Mouse (Mus musculus) MEL (cell line): ENCODE results near the gene Xrn1. TPM values are rescaled to one million over a fixed set of nuclear protein-coding genes. Genes with fewer than 3 reads are reported as not detected.

Source experiments
- DNase-seq: peaks from one replicate; pipeline ENCODE4 v3.0.0; 2011; ENCODE audit warnings: low read depth, low spot score
- H3K27ac ChIP-seq: 2 replicates; pipeline ENCODE4 v1.5.1; 2012; ENCODE audit warnings: low read depth, mild to moderate bottlenecking, control low read depth, low read length, moderate library complexity; ENCODE audit not compliant: control insufficient read depth
- H3K27me3 ChIP-seq, 2 experiments: fragments of 150-350 bp in 1 of 2; sonication (generic) in 1 of 2; 2 replicates each; pipeline ENCODE4 v1.6.1; 2012; ENCODE audit warnings: low read length in 2 of 2, mild to moderate bottlenecking in 2 of 2, improper control_type of control experiment in 1 of 2, moderate library complexity in 1 of 2; ENCODE audit not compliant: insufficient read depth in 2 of 2, control insufficient read depth in 1 of 2
- H3K36me3 ChIP-seq, 2 experiments: 2 replicates each; pipeline ENCODE4 v1.6.1; 2012 to 2014; ENCODE audit warnings: low read length in 2 of 2, improper control_type of control experiment in 1 of 2, inconsistent platforms in 1 of 2, mild to moderate bottlenecking in 1 of 2; ENCODE audit not compliant: insufficient read depth in 2 of 2, control insufficient read depth in 1 of 2
- H3K4me1 ChIP-seq, 2 experiments: fragments of 150-350 bp in 1 of 2; sonication (generic) in 1 of 2; 2 replicates each; pipeline ENCODE4 v1.6.1; 2012; ENCODE audit warnings: low read length in 2 of 2, improper control_type of control experiment in 1 of 2, mild to moderate bottlenecking in 1 of 2; ENCODE audit not compliant: insufficient read depth in 2 of 2, control insufficient read depth in 1 of 2
- H3K4me3 ChIP-seq, 2 experiments: fragments of 150-350 bp in 1 of 2; sonication (generic) in 1 of 2; 2 replicates each; pipeline ENCODE4 v1.5.1; 2012; ENCODE audit warnings: low read depth in 2 of 2, low read length in 2 of 2, mild to moderate bottlenecking in 2 of 2, moderate library complexity in 2 of 2, control low read depth in 1 of 2, improper control_type of control experiment in 1 of 2; ENCODE audit not compliant: control insufficient read depth in 1 of 2, insufficient read depth in 1 of 2
- H3K79me2 ChIP-seq: 2 replicates; pipeline ENCODE4 v1.6.1; 2012; ENCODE audit warnings: mild to moderate bottlenecking, low read length, moderate library complexity; ENCODE audit not compliant: control insufficient read depth, poor library complexity, insufficient read depth
- H3K9ac ChIP-seq: 2 replicates; pipeline ENCODE4 v1.6.1; 2012; ENCODE audit warnings: low read depth, mild to moderate bottlenecking, control low read depth, low read length, moderate library complexity; ENCODE audit not compliant: control insufficient read depth, poor library complexity, severe bottlenecking
- H3K9me3 ChIP-seq: fragments of 150-350 bp; sonication (generic); replicated peaks from 2 replicates; pipeline ENCODE4 v1.6.1; 2012; ENCODE audit warnings: mild to moderate bottlenecking, low read length, improper control_type of control experiment, moderate library complexity; ENCODE audit not compliant: insufficient read depth
- CHD1 ChIP-seq: IDR thresholded peaks from 2 replicates; pipeline ENCODE4 v1.6.1; 2012; ENCODE audit warnings: low read depth, mild to moderate bottlenecking, inconsistent platforms, low read length, improper control_type of control experiment
- CTCF ChIP-seq, 3 experiments: IDR thresholded peaks in 2 of 3; conservative IDR thresholded peaks in 1 of 3; 2 replicates each; pipeline ENCODE4 v1.5.1; 2011 to 2012; ENCODE audit warnings: low read length in 3 of 3, low read depth in 2 of 3, mild to moderate bottlenecking in 2 of 3, improper control_type of control experiment in 1 of 3, inconsistent platforms in 1 of 3, mixed read lengths in 1 of 3, moderate library complexity in 1 of 3; ENCODE audit not compliant: control insufficient read depth in 1 of 3, insufficient read depth in 1 of 3, poor library complexity in 1 of 3, severe bottlenecking in 1 of 3
- E2F4 ChIP-seq: IDR thresholded peaks from 2 replicates; pipeline ENCODE4 v1.6.1; 2011; ENCODE audit warnings: low read depth, low read length, improper control_type of control experiment, borderline replicate concordance
- ELF1 ChIP-seq: IDR thresholded peaks from 2 replicates; pipeline ENCODE4 v1.6.1; 2014; ENCODE audit warnings: low read depth, mild to moderate bottlenecking, inconsistent platforms, low read length, improper control_type of control experiment, moderate library complexity
- EP300 ChIP-seq, 2 experiments: IDR thresholded peaks; 2 replicates each; pipeline ENCODE4 v1.6.1; 2011; ENCODE audit warnings: improper control_type of control experiment in 2 of 2, low read length in 2 of 2, low read depth in 1 of 2, mild to moderate bottlenecking in 1 of 2
- GABPA ChIP-seq: IDR thresholded peaks from 2 replicates; pipeline ENCODE4 v1.6.1; 2012; ENCODE audit warnings: low read depth, mild to moderate bottlenecking, inconsistent platforms, low read length, improper control_type of control experiment, moderate library complexity
- GATA1 ChIP-seq: IDR thresholded peaks from 2 replicates; pipeline ENCODE4 v1.6.1; 2011; ENCODE audit warnings: low read depth, low read length, improper control_type of control experiment
- MAFK ChIP-seq: IDR thresholded peaks from 2 replicates; pipeline ENCODE4 v1.6.1; 2011; ENCODE audit warnings: low read depth, mild to moderate bottlenecking, low read length, improper control_type of control experiment, borderline replicate concordance
- MAX ChIP-seq: IDR thresholded peaks from 2 replicates; pipeline ENCODE4 v1.6.1; 2011; ENCODE audit warnings: low read length, improper control_type of control experiment
- MEF2A ChIP-seq: IDR thresholded peaks from 2 replicates; pipeline ENCODE4 v1.6.1; 2014; ENCODE audit warnings: low read depth, mild to moderate bottlenecking, inconsistent platforms, low read length, improper control_type of control experiment; ENCODE audit not compliant: poor library complexity, insufficient replicate concordance, severe bottlenecking; ENCODE audit errors: extremely low read depth
- MYB ChIP-seq: IDR thresholded peaks from 2 replicates; pipeline ENCODE4 v1.6.1; 2011; ENCODE audit warnings: mild to moderate bottlenecking, low read depth, low read length, improper control_type of control experiment
- NRF1 ChIP-seq: IDR thresholded peaks from 2 replicates; pipeline ENCODE4 v1.6.1; 2014; ENCODE audit warnings: low read depth, mild to moderate bottlenecking, inconsistent platforms, low read length, improper control_type of control experiment, moderate library complexity; ENCODE audit not compliant: poor library complexity, insufficient read depth, severe bottlenecking
- POLR2A ChIP-seq, 2 experiments: IDR thresholded peaks; 2 replicates each; pipeline ENCODE4 v1.6.1; 2011 to 2012; ENCODE audit warnings: low read length in 2 of 2, mild to moderate bottlenecking in 2 of 2, control low read depth in 1 of 2, improper control_type of control experiment in 1 of 2, low read depth in 1 of 2, moderate library complexity in 1 of 2; ENCODE audit not compliant: control insufficient read depth in 1 of 2, insufficient read depth in 1 of 2, poor library complexity in 1 of 2
- POLR2AphosphoS5 ChIP-seq: IDR thresholded peaks from 2 replicates; pipeline ENCODE4 v1.6.1; 2012; ENCODE audit warnings: low read depth, borderline replicate concordance, mild to moderate bottlenecking, inconsistent platforms, low read length, moderate library complexity, mixed read lengths
- RAD21 ChIP-seq: IDR thresholded peaks from 2 replicates; pipeline ENCODE4 v1.6.1; 2011; ENCODE audit warnings: mild to moderate bottlenecking, low read depth, low read length, improper control_type of control experiment
- RCOR1 ChIP-seq: IDR thresholded peaks from 2 replicates; pipeline ENCODE4 v1.6.1; 2012; ENCODE audit warnings: low read depth, mild to moderate bottlenecking, inconsistent platforms, low read length, improper control_type of control experiment
- TAL1 ChIP-seq: IDR thresholded peaks from 2 replicates; pipeline ENCODE4 v1.6.1; 2012; ENCODE audit warnings: mild to moderate bottlenecking, inconsistent platforms, low read length, moderate library complexity, mixed read lengths
- TBP ChIP-seq: IDR thresholded peaks from 2 replicates; pipeline ENCODE4 v1.8.0; 2011; ENCODE audit warnings: low read depth, low read length, improper control_type of control experiment
- TCF12 ChIP-seq: IDR thresholded peaks from 2 replicates; pipeline ENCODE4 v1.6.1; 2014; ENCODE audit warnings: low read depth, mild to moderate bottlenecking, inconsistent platforms, low read length, improper control_type of control experiment, moderate library complexity
- USF1 ChIP-seq: IDR thresholded peaks from 2 replicates; pipeline ENCODE4 v1.6.1; 2014; ENCODE audit warnings: low read depth, mild to moderate bottlenecking, inconsistent platforms, low read length, improper control_type of control experiment, moderate library complexity
- ZKSCAN1 ChIP-seq: IDR thresholded peaks from 2 replicates; pipeline ENCODE4 v1.6.1; 2012; ENCODE audit warnings: low read depth, mild to moderate bottlenecking, inconsistent platforms, low read length, improper control_type of control experiment, moderate library complexity
- polyA plus RNA-seq, 2 experiments: library from polyadenylated mRNA; stranded (reverse) in 1 of 2; unstranded in 1 of 2; fragments of >175 nt in 1 of 2; fragments of >200 nt in 1 of 2; gene quantifications; 2 replicates each; pipeline versions ENCODE4 v1.2.1 to v1.2.4; 2012; ENCODE audit warnings: low replicate concordance in 2 of 2, low read depth in 1 of 2; ENCODE audit not compliant: insufficient read length in 2 of 2, insufficient read depth in 1 of 2, missing spikeins in 1 of 2
- total RNA-seq: library from RNA; depleted of rRNA; stranded (reverse); fragments of 300-350 nt; gene quantifications from 2 replicates; pipeline ENCODE4 v1.2.3, GENCODE M21; 2012

The Xrn1 gene
- total and polyA plus RNA-seq, 3 experiments = 7.6 to 8.3 TPM; not detected in 1

GRCm38 (mm10) chr9:96051501-96051900, 96.9 kb downstream of the Xrn1 start:
- peaks cover 3 to 4% of the 10 kb centered on the region in 2 experiments; a peak in 3 of 4 replicates for H3K4me1 ChIP-seq
- no peak overlapping the region for H3K4me3 ChIP-seq
- no peak for TF ChIP-seq ELF1
- TF ChIP-seq TBP = no peak
- TF ChIP-seq MYB = no peak
- no peak for TF ChIP-seq TCF12
- no peak for TF ChIP-seq RCOR1
- TF ChIP-seq MAX = no peak
- no peak for TF ChIP-seq TAL1
- TF ChIP-seq GATA1 = no peak
- TF ChIP-seq POLR2A (IDR thresholded peaks at IDR 0.05; ENCODE audit: control insufficient read depth in 1 of 2, insufficient read depth in 1 of 2, low read depth in 1 of 2, low read length in 2 of 2, poor library complexity in 1 of 2) = no peak
- TF ChIP-seq USF1 = no peak
- no peak for TF ChIP-seq E2F4
- no peak for TF ChIP-seq NRF1
- no peak for TF ChIP-seq RAD21
- TF ChIP-seq CHD1 = no peak
- TF ChIP-seq MAFK = no peak
- no peak for TF ChIP-seq MEF2A
- TF ChIP-seq GABPA = no peak
- no peak for TF ChIP-seq EP300 (IDR thresholded peaks at IDR 0.05; ENCODE audit: low read depth in 1 of 2, low read length in 2 of 2)
- no peak for TF ChIP-seq ZKSCAN1
- no peaks in the 10 kb centered on the region for H3K27me3 ChIP-seq
- no peak overlapping the region for H3K9ac ChIP-seq
- DNase-seq = no peak
- H3K9me3 ChIP-seq = no peaks in the 10 kb centered on the region
- H3K36me3 ChIP-seq = peaks cover 4 to 22% of the 10 kb centered on the region in 2 experiments
- H3K79me2 ChIP-seq = no peaks in the 10 kb centered on the region; the same call in 1 of the 2 replicates
- H3K27ac ChIP-seq = no peak overlapping the region

- Histone ChIP-seq H3K36me3 (peaks cover 8% of the 10 kb centered on the region in 2 experiments), H3K4me1 (peaks cover 5 to 6% of the 10 kb centered on the region in 2 experiments), H3K27me3 (no peaks in the 10 kb centered on the region), H3K27ac (no peak overlapping the region), H3K9me3 (no peaks in the 10 kb centered on the region), H3K79me2 (no peaks in the 10 kb centered on the region; the same call in 1 of the 2 replicates), H3K4me3 (no peak overlapping the region), H3K9ac (no peak overlapping the region)
- TF ChIP-seq CTCF (IDR thresholded peaks at IDR 0.05 in 2 of 3, conservative IDR thresholded peaks at IDR 0.05 in 1 of 3; ENCODE audit: control insufficient read depth in 1 of 3, insufficient read depth in 1 of 3, low read depth in 2 of 3, low read length in 3 of 3, poor library complexity in 1 of 3, severe bottlenecking in 1 of 3) (no peak), CHD1 (no peak), POLR2AphosphoS5 (no peak)
- DNase-seq = no peak
Measured at GRCm38 (mm10) chr9:96054878-96055277, 100.3 kb downstream of the Xrn1 start.
